Comparison of ENCODE assay signal across 8 mouse cellular contexts in genomic region chr4:106841303-106841702, GRCm38 (mm10). TPM values are rescaled to one million over a fixed set of nuclear protein-coding genes. Genes with fewer than 3 reads are reported as not detected.
A peak's percentile ranks its signal among the peaks of the same experiment; 100 is the strongest.
DNase-seq lines count a peak whose midpoint lies in the region; ATAC-seq and TF ChIP-seq lines count a peak whose summit lies in the region.

No protein-coding gene starts in this region.

- H3K9ac ChIP-seq in heart, embryonic 14.5 days (ENCODE audit: low read length), result peak overlapping the region; percentile 45; the same call in 1 of the 2 replicates
- H3K9ac ChIP-seq in heart, adult 2 months (ENCODE audit: low read depth, low read length), result no peak overlapping the region
- peak overlapping the region; percentile 32; the same call in 1 of the 2 replicates for H3K9ac ChIP-seq in ES-E14 (ENCODE audit: insufficient read depth, low read depth, low read length, poor library complexity, severe bottlenecking)
- peak overlapping the region; percentile 63; the same call in 1 of the 2 replicates for H3K9ac ChIP-seq in midbrain, embryonic 14.5 days (replicated peaks; ENCODE audit: low read length)

- no peak overlapping the region for H3K4me3 ChIP-seq in heart, embryonic 14.5 days (ENCODE audit: control insufficient read depth in 1 of 2, insufficient read depth in 1 of 2, low read depth in 1 of 2, low read length in 2 of 2)
- no peak overlapping the region for H3K4me3 ChIP-seq in heart, adult 2 months
- H3K4me3 ChIP-seq in ES-E14 (ENCODE audit: insufficient read depth in 1 of 2, low read depth in 1 of 2, low read length in 2 of 2, poor library complexity in 1 of 2, severe bottlenecking in 1 of 2), result no peak overlapping the region
- no peak overlapping the region for H3K4me3 ChIP-seq in hindbrain, embryonic 10.5 days
- H3K4me3 ChIP-seq in midbrain, embryonic 14.5 days (replicated peaks; ENCODE audit: low read depth, low read length), result no peak overlapping the region

- ATAC-seq in heart, embryonic 14.5 days (ENCODE audit: insufficient number of reproducible peaks, insufficient read depth, low FRiP score, low read depth), result no peak
- no peak for ATAC-seq in midbrain, embryonic 14.5 days (ENCODE audit: low FRiP score, low TSS enrichment)

- no peak for TF ChIP-seq CTCF in heart, adult 2 months (IDR thresholded peaks at IDR 0.05)

- H3K79me2 ChIP-seq in heart, adult 2 months (replicated peaks; ENCODE audit: control insufficient read depth, insufficient read depth, low read length), result no peaks in the 10 kb centered on the region

- 35% methylated on average over 7 of the region's 7 CpGs for WGBS in heart, embryonic 14.5 days
- 44% methylated on average over 7 of the region's 7 CpGs for WGBS in heart, adult 2 months
- WGBS in hindbrain, embryonic 10.5 days, result 28% methylated on average over 7 of the region's 7 CpGs
- WGBS in midbrain, embryonic 14.5 days, result 7% methylated on average over 7 of the region's 7 CpGs

- no peak for TF ChIP-seq POLR2A in heart, adult 2 months (IDR thresholded peaks at IDR 0.05; ENCODE audit: insufficient read depth, low read depth, low read length)

- no peaks in the 10 kb centered on the region for H3K9me3 ChIP-seq in heart, embryonic 14.5 days (ENCODE audit: control insufficient read depth, low read length)
- no peaks in the 10 kb centered on the region for H3K9me3 ChIP-seq in ES-E14 (ENCODE audit: control insufficient read depth, insufficient read depth, low read depth, low read length)
- no peaks in the 10 kb centered on the region for H3K9me3 ChIP-seq in hindbrain, embryonic 10.5 days
- H3K9me3 ChIP-seq in midbrain, embryonic 14.5 days (ENCODE audit: control insufficient read depth, low read length), result no peaks in the 10 kb centered on the region

- H3K36me3 ChIP-seq in heart, embryonic 14.5 days (ENCODE audit: control insufficient read depth, insufficient read depth, low read length), result no peaks in the 10 kb centered on the region
- H3K36me3 ChIP-seq in heart, adult 2 months (ENCODE audit: control insufficient read depth, insufficient read depth, low read length), result no peaks in the 10 kb centered on the region
- H3K36me3 ChIP-seq in ES-E14 (ENCODE audit: control insufficient read depth, insufficient read depth, low read length, poor library complexity, severe bottlenecking), result no peaks in the 10 kb centered on the region
- no peaks in the 10 kb centered on the region for H3K36me3 ChIP-seq in hindbrain, embryonic 10.5 days
- H3K36me3 ChIP-seq in midbrain, embryonic 14.5 days (ENCODE audit: control insufficient read depth, insufficient read depth, low read length), result no peaks in the 10 kb centered on the region

- TF ChIP-seq EP300 in heart, adult 2 months (IDR thresholded peaks at IDR 0.05; ENCODE audit: insufficient read depth, low read depth, low read length), result no peak

- H3K27me3 ChIP-seq in heart, embryonic 14.5 days (ENCODE audit: control insufficient read depth, insufficient read depth, low read length), result no peaks in the 10 kb centered on the region
- H3K27me3 ChIP-seq in heart, adult 2 months (ENCODE audit: control insufficient read depth, insufficient read depth, low read length), result no peaks in the 10 kb centered on the region
- H3K27me3 ChIP-seq in hindbrain, embryonic 10.5 days (ENCODE audit: insufficient read depth, poor library complexity, severe bottlenecking), result peaks cover 9% of the 10 kb centered on the region
- H3K27me3 ChIP-seq in midbrain, embryonic 14.5 days (ENCODE audit: control insufficient read depth, insufficient read depth, low read length), result no peaks in the 10 kb centered on the region

- no peak overlapping the region for H3K4me2 ChIP-seq in heart, embryonic 14.5 days (ENCODE audit: low read length)
- H3K4me2 ChIP-seq in midbrain, embryonic 14.5 days (ENCODE audit: low read length), result peak overlapping the region; percentile 100

- no peak for DNase-seq in heart, adult 2 months
- no peak for DNase-seq in ES-E14 (ENCODE audit: low read depth, low spot score)
- no peak for DNase-seq in hindbrain, embryonic 10.5 days (ENCODE audit: low spot score)
- peak; percentile 57 for DNase-seq in midbrain, embryonic 14.5 days
- no peak for DNase-seq in right cerebral cortex, postnatal 10 days (ENCODE audit: low spot score in 2 of 2)
- no peak for DNase-seq in layer of hippocampus, postnatal 25 days (ENCODE audit: extremely low spot score in 1 of 2, low spot score in 1 of 2)
- no peak for DNase-seq in urinary bladder, postnatal 10 days (ENCODE audit: low spot score)

- intact Hi-C loops in heart, adult 2 months (cut with DNase I), result no loop called here

- peaks cover 17 to 33% of the 10 kb centered on the region in 2 experiments for H3K4me1 ChIP-seq in heart, embryonic 14.5 days (ENCODE audit: control insufficient read depth in 2 of 2, insufficient read depth in 2 of 2, low read length in 2 of 2)
- H3K4me1 ChIP-seq in heart, adult 2 months (ENCODE audit: control insufficient read depth, insufficient read depth, low read length), result peaks cover 3% of the 10 kb centered on the region; the same call in 1 of the 2 replicates
- H3K4me1 ChIP-seq in ES-E14 (ENCODE audit: control insufficient read depth in 2 of 2, insufficient read depth in 2 of 2, low read length in 2 of 2, poor library complexity in 1 of 2), result peaks cover 8 to 18% of the 10 kb centered on the region in 2 experiments; a peak in 3 of 4 replicates
- H3K4me1 ChIP-seq in hindbrain, embryonic 10.5 days (replicated peaks), result peaks cover 69% of the 10 kb centered on the region
- H3K4me1 ChIP-seq in midbrain, embryonic 14.5 days (ENCODE audit: control insufficient read depth, insufficient read depth, low read length), result peaks cover 39% of the 10 kb centered on the region

- in situ Hi-C loops in ES-E14 (cut with MboI; ENCODE audit: low sequenced_read_pairs in 2 of 2, unreplicated experiment in 2 of 2), result loop anchor here in 1 of 2 experiments (10.0 kb wide), 1 partner anchor 63 kb away; no protein-coding TSS in a partner anchor

- no peak overlapping the region for H3K27ac ChIP-seq in heart, embryonic 14.5 days (replicated peaks in 1 of 2; ENCODE audit: control insufficient read depth in 1 of 2, insufficient read depth in 1 of 2, low read depth in 2 of 2, low read length in 2 of 2)
- H3K27ac ChIP-seq in heart, adult 2 months, result no peak overlapping the region
- H3K27ac ChIP-seq in ES-E14 (ENCODE audit: insufficient read depth, low read depth, low read length, poor library complexity, severe bottlenecking), result peak overlapping the region; percentile 9; the same call in 1 of the 2 replicates
- peak overlapping the region; percentile 98 for H3K27ac ChIP-seq in hindbrain, embryonic 10.5 days
- peak overlapping the region; percentile 100 for H3K27ac ChIP-seq in midbrain, embryonic 14.5 days (replicated peaks; ENCODE audit: low read depth, low read length)

TF ChIP-seq in ES-E14, 5 proteins besides CTCF, POLR2A, EP300 and RAD21:
- TF ChIP-seq HCFC1 (IDR thresholded peaks at IDR 0.05; ENCODE audit: borderline replicate concordance, insufficient read depth, low read length) (no peak), ZC3H11A (IDR thresholded peaks at IDR 0.05; ENCODE audit: borderline replicate concordance, low read depth, low read length) (no peak), MAFK (IDR thresholded peaks at IDR 0.05; ENCODE audit: insufficient read depth, low read depth, low read length) (no peak), ZNF384 (IDR thresholded peaks at IDR 0.05; ENCODE audit: low read depth, low read length) (no peak), CHD2 (IDR thresholded peaks at IDR 0.05; ENCODE audit: low read depth, low read length) (no peak)
TF ChIP-seq in ES-E14: peak in this region for 0.

RNA-seq across cellular contexts. Expression of gene Acot11, which starts 36.5 kb away (rescaled TPM):
- 5.0 and 6.0 TPM in 2 replicates for polyA plus RNA-seq in heart, embryonic 14.5 days (2014; fragmentation: Nextera tagmentation; extraction: Ambion mirVana)
- total RNA-seq in heart, adult 2 months (2021), result 10 to 100 TPM; 27.5 to 48.6 TPM
- 16.4 and 25.2 TPM in 2 replicates for polyA plus RNA-seq in heart, adult 2 months (2012; rRNA removed)
- total RNA-seq in ES-E14 (2012; rRNA removed), result 2.1 and 2.5 TPM in 2 replicates
- 1.8 and 2.2 TPM in 2 replicates for polyA plus RNA-seq in hindbrain, embryonic 10.5 days (2016; fragmentation: Nextera tagmentation; extraction: Ambion mirVana)
- polyA plus RNA-seq in midbrain, embryonic 14.5 days (2014; fragmentation: Nextera tagmentation; extraction: Ambion mirVana), result 0.78 and 1.3 TPM in 2 replicates
- total RNA-seq in layer of hippocampus, postnatal 25 days (2021), result 10 to 100 TPM; 45.7 to 46.8 TPM

Comparison
In these comparisons a context has a peak if more than half of its experiments do, and no peak if none do; other contexts are left out.
1. H3K27ac ChIP-seq: peak in ES-E14 (single experiment), hindbrain, embryonic 10.5 days (single experiment) and midbrain, embryonic 14.5 days (single experiment); none in heart, embryonic 14.5 days (0 of 2) and heart, adult 2 months (single experiment).